Mouse (Mus musculus) neutrophil, adult 83 days (primary cell): Measurements from ENCODE around the gene Ckap2. TPM values are rescaled to one million over a fixed set of nuclear protein-coding genes. Genes with fewer than 3 reads are reported as not detected.

ENCODE experiments used
- total RNA-seq, 2 experiments: library from RNA; stranded (reverse); gene quantifications; one replicate each; pipeline ENCODE4 v1.2.4; 2023

The Ckap2 gene
- total RNA-seq, result 10 to 100 TPM; 20.3 to 25.3 TPM

GRCm38 (mm10) chr8:22185431-22186397 lies at the start of gene Ckap2:
Gene Ckap2, minus strand, starts transcription at chr8:22185819.

GRCm38 (mm10) chr8:22227061-22227877 lies 41.6 kb upstream of the Ckap2 start, which contains the start of gene Thsd1:
Gene Thsd1, plus strand, starts transcription at chr8:22227313.

GRCm38 (mm10) chr8:22192660-22193431 lies 7.2 kb upstream of the Ckap2 start, which contains the start of gene Vps36:
Gene Vps36, plus strand, starts transcription at chr8:22192809.

GRCm38 (mm10) chr8:22166080-22166603 lies 19.5 kb downstream of the Ckap2 start, which contains the start of gene Nek3:
Gene Nek3, minus strand, starts transcription at chr8:22166435.

GRCm38 (mm10) chr8:22124220-22125152 lies 61.1 kb downstream of the Ckap2 start, which contains the start of gene Nek5:
Gene Nek5, minus strand, starts transcription at chr8:22125053.

Other genes starting within 250 kb of the Ckap2 start
- gene Defb35, start 247.5 kb downstream of the Ckap2 start, total RNA-seq, result not detected
- gene Defb13, start 239.1 kb downstream of the Ckap2 start, total RNA-seq, result not detected
- gene Fam90a1a, start 227.1 kb downstream of the Ckap2 start, total RNA-seq, result not detected
- not detected for gene Ccdc70, start 216.0 kb downstream of the Ckap2 start, total RNA-seq
- gene Atp7b, start 125.5 kb downstream of the Ckap2 start, total RNA-seq, result 1 to 10 TPM; 2.9 to 5.8 TPM
- gene Alg11, start 125.1 kb downstream of the Ckap2 start, total RNA-seq, result 1 to 10 TPM; 6.2 to 9.9 TPM
- gene Nek5, start 60.8 kb downstream of the Ckap2 start, total RNA-seq, result not detected
- gene Nek3, start 19.4 kb downstream of the Ckap2 start, total RNA-seq, result 1 to 10 TPM; 1.0 to 1.1 TPM
- 10 to 100 TPM; 20.2 to 23.3 TPM for gene Vps36, start 7.0 kb upstream of the Ckap2 start, total RNA-seq
- gene Thsd1, start 41.5 kb upstream of the Ckap2 start, total RNA-seq, result under 1 TPM; 0.46 to 0.55 TPM
- not detected for gene Tpte, start 97.6 kb upstream of the Ckap2 start, total RNA-seq
- 1 to 10 TPM; 2.1 to 2.2 TPM for gene Slc25a15, start 212.8 kb upstream of the Ckap2 start, total RNA-seq
- 1 to 10 TPM; 6.2 to 8.3 TPM for gene Mrps31, start 225.5 kb upstream of the Ckap2 start, total RNA-seq